Mouse (Mus musculus) spleen, adult 2 months (tissue): Measurements from ENCODE around the gene Nemp2. TPM values are rescaled to one million over a fixed set of nuclear protein-coding genes. Genes with fewer than 3 reads are reported as not detected.

ENCODE experiments used
- DNase-seq, 2 experiments: peaks; one replicate each; pipeline versions ENCODE4 v3.0.0 to v3.0.0-alpha.2; 2012 to 2021; ENCODE audit warnings: low spot score in 2 of 2, low read depth in 1 of 2
- H3K27ac ChIP-seq: fragments of 200-500 bp; 2 replicates; pipeline ENCODE4 v1.5.1; 2012; ENCODE audit warnings: low read length, inconsistent platforms; ENCODE audit not compliant: insufficient read depth
- H3K27me3 ChIP-seq: fragments of 200-500 bp; 2 replicates; pipeline ENCODE4 v1.6.1; 2012; ENCODE audit warnings: mild to moderate bottlenecking, moderate library complexity, low read length, inconsistent platforms; ENCODE audit not compliant: control insufficient read depth, insufficient read depth
- H3K36me3 ChIP-seq: fragments of 200-500 bp; 2 replicates; pipeline ENCODE4 v1.6.1; 2012; ENCODE audit warnings: mild to moderate bottlenecking, low read length, inconsistent platforms; ENCODE audit not compliant: control insufficient read depth, insufficient read depth
- H3K4me1 ChIP-seq: fragments of 200-500 bp; 2 replicates; pipeline ENCODE4 v1.6.1; 2011; ENCODE audit warnings: inconsistent platforms; ENCODE audit not compliant: control insufficient read depth, insufficient read depth, insufficient read length
- H3K4me3 ChIP-seq: fragments of 200-500 bp; 2 replicates; pipeline ENCODE4 v1.5.1; 2011; ENCODE audit warnings: mild to moderate bottlenecking, inconsistent platforms; ENCODE audit not compliant: insufficient read depth, insufficient read length; ENCODE audit errors: extremely low read depth
- CTCF ChIP-seq: fragments of 200-500 bp; IDR thresholded peaks from 2 replicates; pipeline ENCODE4 v1.5.1; 2011; ENCODE audit warnings: mild to moderate bottlenecking, inconsistent platforms; ENCODE audit not compliant: insufficient read depth, insufficient read length, insufficient replicate concordance; ENCODE audit errors: extremely low read depth
- POLR2A ChIP-seq: fragments of 200-500 bp; IDR thresholded peaks from 2 replicates; pipeline ENCODE4 v1.6.1; 2011; ENCODE audit warnings: low read depth, low read length, inconsistent platforms
- WGBS: fragments of 180-500 bp; shearing (Covaris S2); methylation state at CpG from one replicate; pipeline ENCODE4 v1.1.7; 2018; 5-methylcytosine and 5-hydroxymethylcytosine counted together
- polyA plus RNA-seq: library from polyadenylated mRNA; depleted of rRNA; stranded (reverse); fragments of >200 nt; gene quantifications from 2 replicates; pipeline ENCODE4 v1.2.3, GENCODE M21; 2012

The Nemp2 gene
- polyA plus RNA-seq, 1 experiment = 20.9 TPM

- H3K27ac ChIP-seq = no peak overlapping the region; the same call in 1 of the 2 replicates
These were observed 22.8 kb upstream of the Nemp2 start for GRCm38 (mm10) chr1:52607700-52608099.

GRCm38 (mm10) chr1:52608486-52608885 lies 22.0 kb upstream of the Nemp2 start:
- no peak for DNase-seq
- Histone ChIP-seq H3K4me3 (no peak overlapping the region), H3K27me3 (no peaks in the 10 kb centered on the region), H3K27ac (no peak overlapping the region), H3K36me3 (no peaks in the 10 kb centered on the region), H3K4me1 (no peaks in the 10 kb centered on the region)
- 91% methylated on average over 4 of the region's 4 CpGs for WGBS
- TF ChIP-seq CTCF (no peak), POLR2A (no peak)

More at GRCm38 (mm10) chr1:52607700-52608099, 22.8 kb upstream of the Nemp2 start:
- no peak overlapping the region for H3K4me3 ChIP-seq
- TF ChIP-seq POLR2A (no peak), CTCF (no peak)
- H3K27me3 ChIP-seq = no peaks in the 10 kb centered on the region
- 22% methylated on average over 1 of the region's 1 CpGs for WGBS
- no peak for DNase-seq
- no peaks in the 10 kb centered on the region for H3K36me3 ChIP-seq
- H3K4me1 ChIP-seq = no peaks in the 10 kb centered on the region

- WGBS = 78% methylated on average over 1 of the region's 1 CpGs
- no peaks in the 10 kb centered on the region for H3K4me1 ChIP-seq
- TF ChIP-seq CTCF (no peak), POLR2A (no peak)
- no peaks in the 10 kb centered on the region for H3K36me3 ChIP-seq
- DNase-seq = no peak
- no peaks in the 10 kb centered on the region for H3K27me3 ChIP-seq
- no peak overlapping the region for H3K4me3 ChIP-seq
- no peak overlapping the region for H3K27ac ChIP-seq
These were observed 12.3 kb upstream of the Nemp2 start for GRCm38 (mm10) chr1:52618217-52618616.

DNA sequence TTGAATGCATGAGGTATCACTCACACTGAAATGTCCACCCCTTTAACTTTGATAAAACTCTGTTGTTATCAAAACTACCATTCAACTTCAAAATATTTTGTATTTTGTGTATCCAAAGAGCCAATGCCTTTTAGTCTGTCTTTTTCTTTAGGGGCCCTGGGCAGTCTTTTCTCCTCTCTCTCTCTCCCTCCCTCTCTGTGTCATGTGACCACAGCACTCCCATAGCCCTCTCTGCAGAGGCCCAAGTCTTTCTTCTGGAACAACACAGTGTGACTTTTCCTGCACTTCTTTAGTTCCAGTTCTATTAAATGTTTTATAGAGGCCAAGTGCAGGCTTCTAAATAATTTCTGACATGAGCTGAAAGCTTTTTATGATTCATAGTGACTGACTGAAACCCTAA lies 10.1 kb upstream of the Nemp2 start:
- H3K27ac ChIP-seq = no peak overlapping the region
- TF ChIP-seq POLR2A = no peak
- no peak for TF ChIP-seq CTCF
- H3K4me1 ChIP-seq = no peaks in the 10 kb centered on the region
- no peaks in the 10 kb centered on the region for H3K36me3 ChIP-seq
- no peak overlapping the region for H3K4me3 ChIP-seq
- no peak for DNase-seq
- no peaks in the 10 kb centered on the region for H3K27me3 ChIP-seq

GRCm38 (mm10) chr1:52630937-52631299 lies 415 bp downstream of the Nemp2 start:
- Histone ChIP-seq H3K27me3 (no peaks in the 10 kb centered on the region), H3K27ac (peak overlapping the region; percentile 100), H3K36me3 (no peaks in the 10 kb centered on the region), H3K4me1 (no peaks in the 10 kb centered on the region; the same call in 1 of the 2 replicates), H3K4me3 (peak overlapping the region; percentile 99)
- TF ChIP-seq POLR2A (peak; percentile 15; the same call in 1 of the 2 replicates), CTCF (no peak)
- under 1% methylated on average over 6 of the region's 6 CpGs for WGBS
- peak; percentile 50 to 85 for DNase-seq

- no peaks in the 10 kb centered on the region; the same call in 1 of the 2 replicates for H3K4me1 ChIP-seq
- no peaks in the 10 kb centered on the region for H3K27me3 ChIP-seq
- no peak overlapping the region for H3K27ac ChIP-seq
- 48% methylated on average over 2 of the region's 2 CpGs for WGBS
- no peak for DNase-seq
- no peak for TF ChIP-seq CTCF
- TF ChIP-seq POLR2A = no peak
- H3K4me3 ChIP-seq = peak overlapping the region; percentile 99; the same call in 1 of the 2 replicates
- H3K36me3 ChIP-seq = no peaks in the 10 kb centered on the region
These were observed 1.1 kb downstream of the Nemp2 start for GRCm38 (mm10) chr1:52631570-52631969.

GRCm38 (mm10) chr1:52634251-52634650 lies 3.7 kb downstream of the Nemp2 start:
- Histone ChIP-seq H3K27ac (no peak overlapping the region), H3K36me3 (peaks cover 9% of the 10 kb centered on the region), H3K27me3 (no peaks in the 10 kb centered on the region), H3K4me3 (no peak overlapping the region), H3K4me1 (no peaks in the 10 kb centered on the region; the same call in 1 of the 2 replicates)
- TF ChIP-seq POLR2A (no peak), CTCF (no peak)
- 95% methylated on average over 6 of the region's 6 CpGs for WGBS
- no peak for DNase-seq

GRCm38 (mm10) chr1:52635932-52636331 lies 5.4 kb downstream of the Nemp2 start:
- TF ChIP-seq CTCF (no peak), POLR2A (no peak)
- H3K36me3 ChIP-seq = peaks cover 15% of the 10 kb centered on the region
- H3K27me3 ChIP-seq = no peaks in the 10 kb centered on the region
- H3K4me3 ChIP-seq = no peak overlapping the region
- 93% methylated on average over 3 of the region's 3 CpGs for WGBS
- H3K27ac ChIP-seq = no peak overlapping the region
- H3K4me1 ChIP-seq = no peaks in the 10 kb centered on the region; the same call in 1 of the 2 replicates
- DNase-seq = no peak
